Mouse (Mus musculus) heart, postnatal 10 days (tissue): Measurements from ENCODE around the gene Itga9. TPM values are rescaled to one million over a fixed set of nuclear protein-coding genes. Genes with fewer than 3 reads are reported as not detected.

ENCODE experiments used
- DNase-seq, 2 experiments: peaks; one replicate each; pipeline ENCODE4 v3.0.0; 2021
- intact Hi-C: fragments of 180-260 bp; cut with DNase I; formaldehyde crosslinking; loops from one replicate; pipeline ENCODE4 v1.15.1; 2025
- total RNA-seq, 2 experiments: library from RNA; stranded (reverse); gene quantifications; 2 replicates each; pipeline ENCODE4 v1.2.3; 2021

The Itga9 gene
- total RNA-seq, 2 experiments from 2014 or later: 107 to 121 TPM

- no peak for DNase-seq
- intact Hi-C loops: no loop called here
Observed at GRCm38 (mm10) chr9:118647495-118647894, 41.0 kb downstream of the Itga9 start.

- intact Hi-C loops: no loop called here
- no peak for DNase-seq
Observed at GRCm38 (mm10) chr9:118650976-118651375, 44.5 kb downstream of the Itga9 start.

GRCm38 (mm10) chr9:118651939-118652338, 45.4 kb downstream of the Itga9 start:
- intact Hi-C loops: no loop called here
- DNase-seq: peak in 1 of 2 experiments; percentile 43

- intact Hi-C loops: no loop called here
- no peak for DNase-seq
Observed at GRCm38 (mm10) chr9:118653436-118653835, 46.9 kb downstream of the Itga9 start.

- intact Hi-C loops: no loop called here
- DNase-seq: peak in 1 of 2 experiments; percentile 27
Observed at GRCm38 (mm10) chr9:118654969-118655368, 48.5 kb downstream of the Itga9 start.

GRCm38 (mm10) chr9:118655726-118656125, 49.2 kb downstream of the Itga9 start:
- no peak for DNase-seq
- intact Hi-C loops: no loop called here

GRCm38 (mm10) chr9:118658159-118658558, 51.7 kb downstream of the Itga9 start:
- no peak for DNase-seq
- intact Hi-C loops: no loop called here

GRCm38 (mm10) chr9:118659809-118660208, 53.3 kb downstream of the Itga9 start:
- intact Hi-C loops: no loop called here

GRCm38 (mm10) chr9:118660259-118660658, 53.8 kb downstream of the Itga9 start:
- DNase-seq: no peak
- intact Hi-C loops: no loop called here

More at GRCm38 (mm10) chr9:118659809-118660208, 53.3 kb downstream of the Itga9 start:
- no peak for DNase-seq

GRCm38 (mm10) chr9:118662026-118662425, 55.5 kb downstream of the Itga9 start:
- DNase-seq: no peak
- intact Hi-C loops: no loop called here

- intact Hi-C loops: no loop called here
- DNase-seq: no peak
Observed at GRCm38 (mm10) chr9:118662476-118662875, 56.0 kb downstream of the Itga9 start.

GRCm38 (mm10) chr9:118663938-118664337, 57.4 kb downstream of the Itga9 start:
- intact Hi-C loops: no loop called here
- DNase-seq: no peak

GRCm38 (mm10) chr9:118666069-118666468, 59.6 kb downstream of the Itga9 start:
- no peak for DNase-seq
- intact Hi-C loops: no loop called here

- intact Hi-C loops: no loop called here
- DNase-seq: no peak
Observed at GRCm38 (mm10) chr9:118669696-118670095, 63.2 kb downstream of the Itga9 start.

- intact Hi-C loops: no loop called here
Observed at GRCm38 (mm10) chr9:118674277-118674676, 67.8 kb downstream of the Itga9 start.

GRCm38 (mm10) chr9:118674761-118675160, 68.3 kb downstream of the Itga9 start:
- intact Hi-C loops: no loop called here
- no peak for DNase-seq

More at GRCm38 (mm10) chr9:118674277-118674676, 67.8 kb downstream of the Itga9 start:
- peak; percentile 41 to 54 for DNase-seq

GRCm38 (mm10) chr9:118675573-118676170, 69.2 kb downstream of the Itga9 start:
- intact Hi-C loops: no loop called here
- no peak for DNase-seq

GRCm38 (mm10) chr9:118676692-118677091, 70.2 kb downstream of the Itga9 start:
- intact Hi-C loops: no loop called here
- no peak for DNase-seq

- intact Hi-C loops: no loop called here
- no peak for DNase-seq
Observed at GRCm38 (mm10) chr9:118677349-118677748, 70.9 kb downstream of the Itga9 start.

GRCm38 (mm10) chr9:118678020-118678750, 71.7 kb downstream of the Itga9 start:
- DNase-seq: peak in 1 of 2 experiments; percentile 39
- intact Hi-C loops: no loop called here

GRCm38 (mm10) chr9:118678759-118679158, 72.3 kb downstream of the Itga9 start:
- intact Hi-C loops: no loop called here

GRCm38 (mm10) chr9:118681506-118681905, 75.0 kb downstream of the Itga9 start:
- intact Hi-C loops: loop anchor here (5.0 kb wide), 1 partner anchor 191 kb away; no protein-coding TSS in a partner anchor
- no peak for DNase-seq

More at GRCm38 (mm10) chr9:118678759-118679158, 72.3 kb downstream of the Itga9 start:
- no peak for DNase-seq
